Comparison of ENCODE assay signal across 1 mouse cellular context in genomic region chr2:120187583-120187982, GRCm38 (mm10).
TF ChIP-seq lines count a peak whose summit lies in the region.

No protein-coding gene starts in this region.

TF ChIP-seq in MEL, 35 proteins besides CTCF, POLR2A, EP300 and RAD21:
- TF ChIP-seq ZNF384 (IDR thresholded peaks at IDR 0.05; ENCODE audit: low read depth, low read length): no peak
- TF ChIP-seq SMC3 (IDR thresholded peaks at IDR 0.05; ENCODE audit: low read depth, low read length): peak; percentile 39; the same call in 1 of the 2 replicates
